Mouse (Mus musculus) lung, adult 2 months (tissue): ENCODE results near the gene Fnbp1l. TPM values are rescaled to one million over a fixed set of nuclear protein-coding genes. Genes with fewer than 3 reads are reported as not detected.

ENCODE experiments used
- DNase-seq: peaks from one replicate; pipeline ENCODE4 v3.0.0; 2022
- H3K4me1 ChIP-seq: fragments of 200-500 bp; 2 replicates; pipeline ENCODE4 v1.6.1; 2011; ENCODE audit warnings: low read length; ENCODE audit not compliant: control insufficient read depth, insufficient read depth
- H3K4me3 ChIP-seq: fragments of 200-500 bp; replicated peaks from 2 replicates; pipeline ENCODE3; 2011; ENCODE audit warnings: low read depth, mild to moderate bottlenecking, control low read depth, low read length; ENCODE audit errors: extremely low read depth
- CTCF ChIP-seq: fragments of 200-500 bp; IDR thresholded peaks from 2 replicates; pipeline ENCODE4 v1.5.1; 2011; ENCODE audit warnings: mild to moderate bottlenecking, low read length, control low read depth; ENCODE audit not compliant: insufficient read depth
- POLR2A ChIP-seq: fragments of 200-500 bp; IDR thresholded peaks from 2 replicates; pipeline ENCODE4 v1.6.1; 2011; ENCODE audit warnings: low read depth, mild to moderate bottlenecking, control low read depth, low read length, borderline replicate concordance; ENCODE audit errors: extremely low read depth
- WGBS: fragments of 180-500 bp; shearing (Covaris S2); methylation state at CpG from one replicate; pipeline ENCODE4 v1.1.7; 2018; 5-methylcytosine and 5-hydroxymethylcytosine counted together
- polyA plus RNA-seq: library from polyadenylated mRNA; depleted of rRNA; stranded (reverse); fragments of >200 nt; gene quantifications from 2 replicates; pipeline ENCODE4 v1.2.3, GENCODE M21; 2012

Gene Fnbp1l
- polyA plus RNA-seq, 1 experiment = 40.4 TPM

DNA sequence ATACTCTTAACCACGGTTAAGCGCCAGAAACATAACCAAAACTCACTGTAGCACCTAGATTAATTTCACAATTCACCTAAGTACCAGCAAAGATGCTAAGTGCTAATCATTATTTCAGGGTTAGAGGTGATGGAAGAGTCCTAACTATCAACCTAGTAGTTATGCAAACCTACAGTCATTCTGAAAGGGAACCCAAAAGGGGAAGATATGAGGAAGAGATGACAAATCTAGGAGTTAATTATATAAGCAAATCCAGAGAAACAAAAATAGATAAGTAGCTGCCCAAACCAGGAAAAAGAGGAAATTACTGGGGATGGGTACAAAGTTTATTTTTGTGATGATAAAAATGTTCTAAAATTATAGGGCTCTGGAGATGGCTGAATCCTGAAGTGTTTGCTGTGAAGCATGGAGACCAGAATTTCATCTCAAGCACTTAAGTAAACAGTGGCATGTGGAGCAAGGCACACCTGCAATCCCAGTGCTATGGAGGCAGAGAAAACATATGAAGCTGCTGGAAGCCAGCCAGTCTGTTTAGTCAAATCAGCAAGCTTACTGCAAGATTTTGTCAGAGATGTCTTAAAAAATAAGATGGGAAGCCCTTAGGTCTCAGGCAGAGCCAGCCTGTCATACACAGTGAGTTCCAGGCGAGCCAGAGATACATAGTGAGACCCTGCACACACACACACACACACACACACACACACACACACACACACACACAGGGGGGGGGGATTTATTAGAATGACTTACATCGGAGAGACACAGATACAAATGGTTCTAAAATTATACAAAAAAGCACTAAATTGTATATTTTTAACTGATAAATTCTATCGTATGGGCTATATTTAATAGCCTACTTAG, 45.9 kb downstream of the Fnbp1l start:
- Histone ChIP-seq H3K4me3 (no peak overlapping the region), H3K4me1 (peaks cover 3% of the 10 kb centered on the region; the same call in 1 of the 2 replicates)
- 80% methylated on average over 5 of the region's 5 CpGs for WGBS
- DNase-seq = no peak
- no peak for TF ChIP-seq CTCF
- TF ChIP-seq POLR2A = no peak

DNA sequence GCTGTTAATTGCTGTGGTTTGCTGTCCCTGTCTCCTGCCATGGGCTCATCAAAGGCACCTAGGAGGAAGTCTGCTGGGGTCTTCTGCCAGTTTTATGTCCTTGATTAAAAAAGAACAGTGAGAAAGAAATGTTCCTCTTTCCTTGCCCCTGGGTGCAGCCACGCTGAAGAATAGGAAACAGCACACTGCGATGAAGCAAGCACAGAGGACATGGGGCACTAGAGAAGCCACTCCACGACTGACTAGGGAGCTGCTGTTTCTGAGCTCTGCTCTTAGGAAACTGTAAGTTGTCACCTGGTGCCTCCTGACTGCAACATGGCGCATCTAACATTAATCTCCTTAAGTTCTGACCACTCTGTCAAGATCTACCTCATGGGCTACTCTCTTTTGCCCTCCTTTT, 53.0 kb downstream of the Fnbp1l start:
- DNase-seq = no peak
- WGBS = 40% methylated on average over 4 of the region's 4 CpGs
- H3K4me3 ChIP-seq = no peak overlapping the region
- H3K4me1 ChIP-seq = peaks cover 7% of the 10 kb centered on the region
- TF ChIP-seq POLR2A = no peak
- TF ChIP-seq CTCF = no peak

DNA sequence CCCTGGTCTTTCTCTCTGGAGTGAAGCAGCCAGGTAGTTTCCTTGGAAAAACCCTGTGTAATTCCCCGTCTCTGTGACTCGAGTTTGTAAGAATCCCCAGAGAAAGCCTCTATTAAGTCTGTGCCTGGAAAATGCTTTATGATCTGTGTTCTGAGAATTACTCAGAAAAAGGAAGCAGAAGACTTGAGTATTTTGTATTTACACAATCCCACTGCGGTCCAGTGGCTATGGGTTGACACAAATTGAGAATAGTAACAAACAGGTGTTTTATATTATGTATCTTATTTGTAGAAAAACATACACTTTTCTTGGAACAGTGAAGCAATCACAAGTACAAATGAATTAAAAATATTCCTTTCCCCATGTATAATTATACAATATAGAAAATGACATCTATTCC, 53.4 kb downstream of the Fnbp1l start:
- TF ChIP-seq CTCF (no peak), POLR2A (no peak)
- H3K4me1 ChIP-seq = peaks cover 7% of the 10 kb centered on the region
- DNase-seq = no peak
- WGBS = 63% methylated on average over 3 of the region's 3 CpGs
- no peak overlapping the region for H3K4me3 ChIP-seq

- WGBS = 20% methylated on average over 7 of the region's 7 CpGs
- peak; percentile 44 for DNase-seq
- TF ChIP-seq CTCF = no peak
- TF ChIP-seq POLR2A = no peak
- peaks cover 7% of the 10 kb centered on the region for H3K4me1 ChIP-seq
- H3K4me3 ChIP-seq = no peak overlapping the region
Measured at GRCm38 (mm10) chr3:122565285-122565684, 54.2 kb downstream of the Fnbp1l start.

GRCm38 (mm10) chr3:122557766-122558165, 61.7 kb downstream of the Fnbp1l start:
- WGBS = 65% methylated on average over 2 of the region's 2 CpGs
- no peak for DNase-seq
- TF ChIP-seq CTCF (no peak), POLR2A (no peak)
- H3K4me3 ChIP-seq = no peak overlapping the region
- H3K4me1 ChIP-seq = no peaks in the 10 kb centered on the region

- no peak for DNase-seq
- Histone ChIP-seq H3K4me3 (no peak overlapping the region), H3K4me1 (no peaks in the 10 kb centered on the region)
- TF ChIP-seq CTCF (no peak), POLR2A (no peak)
- 67% methylated on average over 3 of the region's 3 CpGs for WGBS
Measured at GRCm38 (mm10) chr3:122551174-122551573, 68.3 kb downstream of the Fnbp1l start.

GRCm38 (mm10) chr3:122547469-122547868, 72.0 kb downstream of the Fnbp1l start:
- Histone ChIP-seq H3K4me1 (no peaks in the 10 kb centered on the region), H3K4me3 (no peak overlapping the region)
- no peak for DNase-seq
- WGBS = 74% methylated on average over 4 of the region's 4 CpGs
- no peak for TF ChIP-seq CTCF
- TF ChIP-seq POLR2A = no peak

DNA sequence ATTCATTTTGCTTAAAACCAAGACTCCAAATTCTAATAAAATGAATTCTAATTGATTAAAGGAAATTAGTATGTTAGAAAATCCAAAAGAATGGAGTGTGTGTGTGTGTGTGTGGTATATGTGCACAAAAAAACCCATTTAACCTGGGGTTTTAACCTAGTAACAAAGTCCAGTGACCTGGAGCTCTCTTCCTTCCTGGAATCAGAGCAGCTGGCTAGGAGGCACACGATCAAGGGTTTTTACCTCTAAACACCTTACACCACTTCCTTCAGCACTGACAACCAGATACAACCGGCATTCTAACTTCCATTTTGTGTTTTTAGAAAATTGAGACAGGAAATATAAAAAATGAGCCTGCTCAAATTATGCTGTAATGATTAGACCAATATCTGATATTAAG, 74.2 kb downstream of the Fnbp1l start:
- no peak overlapping the region for H3K4me3 ChIP-seq
- H3K4me1 ChIP-seq = no peaks in the 10 kb centered on the region
- DNase-seq = no peak
- TF ChIP-seq CTCF (no peak), POLR2A (no peak)
- WGBS = 67% methylated on average over 2 of the region's 2 CpGs

DNA sequence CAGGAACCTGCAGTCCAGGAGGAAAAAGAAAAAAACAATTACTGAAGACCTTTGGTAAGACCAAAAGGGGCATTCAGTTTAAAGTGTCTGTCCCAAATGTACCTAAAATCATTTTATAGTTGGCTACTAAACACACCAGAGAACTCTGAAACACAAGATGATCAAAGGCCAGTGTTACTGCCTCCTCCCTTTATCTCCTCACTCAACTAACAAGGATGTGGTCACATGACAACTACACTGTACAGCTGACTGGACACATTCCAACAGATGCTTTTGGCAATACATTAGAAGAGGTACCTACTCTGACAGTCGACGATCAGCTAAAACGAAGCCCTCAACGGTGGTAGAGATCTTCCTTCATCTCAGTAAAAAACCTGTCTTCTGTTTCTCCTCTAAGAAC, 78.6 kb downstream of the Fnbp1l start:
- WGBS = 62% methylated on average over 4 of the region's 4 CpGs
- TF ChIP-seq CTCF = no peak
- no peak for TF ChIP-seq POLR2A
- DNase-seq = no peak
- Histone ChIP-seq H3K4me3 (no peak overlapping the region), H3K4me1 (no peaks in the 10 kb centered on the region)
